Mouse (Mus musculus) neural tube, embryonic 14.5 days (tissue): Measurements from ENCODE around the gene Hoxb9. TPM values are rescaled to one million over a fixed set of nuclear protein-coding genes. Genes with fewer than 3 reads are reported as not detected.

Source experiments
- ATAC-seq: fragments of 200-750 bp; cut with Nextera tagmentation; 2 replicates; pipeline ENCODE4 v1.8.0; 2017; ENCODE audit warnings: low read depth, mild to moderate bottlenecking, moderate TSS enrichment, moderate library complexity
- H3K27ac ChIP-seq: fragments of 300-500 bp; sonication (generic); 2 replicates; pipeline ENCODE4 v1.5.1; 2014; ENCODE audit warnings: low read depth, mild to moderate bottlenecking, control low read depth, low read length, moderate library complexity, mixed read lengths
- H3K27me3 ChIP-seq: fragments of 300-500 bp; sonication (generic); 2 replicates; pipeline ENCODE4 v1.6.1; 2014; ENCODE audit warnings: low read length; ENCODE audit not compliant: control insufficient read depth, insufficient read depth
- H3K36me3 ChIP-seq: fragments of 300-500 bp; sonication (generic); 2 replicates; pipeline ENCODE4 v1.6.1; 2014; ENCODE audit warnings: low read length, mixed read lengths; ENCODE audit not compliant: control insufficient read depth, insufficient read depth
- H3K4me1 ChIP-seq: fragments of 300-500 bp; sonication (generic); 2 replicates; pipeline ENCODE4 v1.6.1; 2014; ENCODE audit warnings: low read length; ENCODE audit not compliant: control insufficient read depth, insufficient read depth
- H3K4me2 ChIP-seq: fragments of 300-500 bp; sonication (generic); 2 replicates; pipeline ENCODE4 v1.6.1; 2014; ENCODE audit warnings: mild to moderate bottlenecking, low read depth, low read length, control low read depth
- H3K4me3 ChIP-seq: fragments of 300-500 bp; sonication (generic); 2 replicates; pipeline ENCODE4 v1.5.1; 2014; ENCODE audit warnings: low read depth, low read length, control low read depth, mixed read lengths
- H3K9ac ChIP-seq: fragments of 300-500 bp; sonication (generic); replicated peaks from 2 replicates; pipeline ENCODE4 v1.6.1; 2014; ENCODE audit warnings: low read depth, mild to moderate bottlenecking, control low read depth, low read length, mixed read lengths
- H3K9me3 ChIP-seq: fragments of 300-500 bp; sonication (generic); 2 replicates; pipeline ENCODE4 v1.6.1; 2016; ENCODE audit warnings: low read length; ENCODE audit not compliant: control insufficient read depth
- WGBS: fragments of 180-500 bp; shearing (Covaris S2); extraction: QIAGEN DNeasy Blood & Tissue Kit; methylation state at CpG from one replicate; pipeline ENCODE4 v1.1.7; 2014; 5-methylcytosine and 5-hydroxymethylcytosine counted together
- polyA plus RNA-seq: library from polyadenylated mRNA; unstranded; fragments of >200 nt; fragmentation: Nextera tagmentation; extraction: Ambion mirVana; gene quantifications from 2 replicates; pipeline ENCODE4 v1.2.1, GENCODE M21; 2014

Gene Hoxb9
- polyA plus RNA-seq, 1 experiment from 2014 or later: 114 TPM

GRCm38 (mm10) chr11:96272024-96272921, 1.0 kb downstream of the Hoxb9 start:
- peak overlapping the region; percentile 100 for H3K9ac ChIP-seq

GRCm38 (mm10) chr11:96274428-96274827, 3.2 kb downstream of the Hoxb9 start:
- Histone ChIP-seq H3K4me3 (peak overlapping the region; percentile 95), H3K9ac (peak overlapping the region; percentile 100), H3K4me2 (peak overlapping the region; percentile 100), H3K27me3 (no peaks in the 10 kb centered on the region), H3K27ac (peak overlapping the region; percentile 100), H3K9me3 (no peaks in the 10 kb centered on the region), H3K4me1 (peaks cover 52% of the 10 kb centered on the region), H3K36me3 (no peaks in the 10 kb centered on the region)
- 16% methylated on average over 10 of the region's 10 CpGs for WGBS
- ATAC-seq: no peak

More at GRCm38 (mm10) chr11:96272024-96272921, 1.0 kb downstream of the Hoxb9 start:
- H3K27ac ChIP-seq: peak overlapping the region; percentile 100
- no peaks in the 10 kb centered on the region for H3K36me3 ChIP-seq
- H3K4me3 ChIP-seq: peak overlapping the region; percentile 95
- no peaks in the 10 kb centered on the region for H3K27me3 ChIP-seq
- H3K4me2 ChIP-seq: peak overlapping the region; percentile 100
- H3K4me1 ChIP-seq: peaks cover 55% of the 10 kb centered on the region
- peak; percentile 41 for ATAC-seq
- WGBS: 1% methylated on average over 48 of the region's 58 CpGs
- H3K9me3 ChIP-seq: no peaks in the 10 kb centered on the region

- H3K36me3 ChIP-seq: no peaks in the 10 kb centered on the region
- peak overlapping the region; percentile 100 for H3K27ac ChIP-seq
- WGBS: 8% methylated on average over 4 of the region's 4 CpGs
- peak overlapping the region; percentile 100 for H3K4me2 ChIP-seq
- H3K9me3 ChIP-seq: no peaks in the 10 kb centered on the region
- no peaks in the 10 kb centered on the region for H3K27me3 ChIP-seq
- H3K4me3 ChIP-seq: peak overlapping the region; percentile 95
- H3K9ac ChIP-seq: peak overlapping the region; percentile 100
- no peak for ATAC-seq
- peaks cover 55% of the 10 kb centered on the region for H3K4me1 ChIP-seq
Observed at GRCm38 (mm10) chr11:96275896-96276295, 4.6 kb downstream of the Hoxb9 start.

GRCm38 (mm10) chr11:96277151-96278044, 6.1 kb downstream of the Hoxb9 start:
- Histone ChIP-seq H3K27ac (peak overlapping the region; percentile 100), H3K4me2 (peak overlapping the region; percentile 100), H3K9ac (peak overlapping the region; percentile 100), H3K4me1 (peaks cover 62% of the 10 kb centered on the region), H3K36me3 (no peaks in the 10 kb centered on the region), H3K27me3 (no peaks in the 10 kb centered on the region), H3K9me3 (no peaks in the 10 kb centered on the region), H3K4me3 (peak overlapping the region; percentile 95)
- WGBS: under 1% methylated on average over 35 of the region's 35 CpGs
- ATAC-seq: no peak

GRCm38 (mm10) chr11:96278324-96278723, 7.1 kb downstream of the Hoxb9 start:
- peak overlapping the region; percentile 100 for H3K27ac ChIP-seq
- H3K9me3 ChIP-seq: no peaks in the 10 kb centered on the region
- 3% methylated on average over 14 of the region's 14 CpGs for WGBS
- peak overlapping the region; percentile 100 for H3K4me2 ChIP-seq
- H3K27me3 ChIP-seq: no peaks in the 10 kb centered on the region
- H3K36me3 ChIP-seq: no peaks in the 10 kb centered on the region
- H3K9ac ChIP-seq: peak overlapping the region; percentile 100
- peak overlapping the region; percentile 95 for H3K4me3 ChIP-seq
- H3K4me1 ChIP-seq: peaks cover 62% of the 10 kb centered on the region
- no peak for ATAC-seq

- WGBS: 0% methylated on average over 9 of the region's 9 CpGs
- H3K36me3 ChIP-seq: no peaks in the 10 kb centered on the region
- ATAC-seq: peak; percentile 72
- no peaks in the 10 kb centered on the region for H3K27me3 ChIP-seq
- H3K9me3 ChIP-seq: no peaks in the 10 kb centered on the region
- peaks cover 62% of the 10 kb centered on the region for H3K4me1 ChIP-seq
- H3K4me2 ChIP-seq: peak overlapping the region; percentile 100
- H3K27ac ChIP-seq: peak overlapping the region; percentile 100
- H3K9ac ChIP-seq: peak overlapping the region; percentile 100
- peak overlapping the region; percentile 95 for H3K4me3 ChIP-seq
Observed at GRCm38 (mm10) chr11:96278773-96279172, 7.5 kb downstream of the Hoxb9 start.

GRCm38 (mm10) chr11:96279421-96280233, 8.4 kb downstream of the Hoxb9 start:
- peak overlapping the region; percentile 100 for H3K9ac ChIP-seq
- peak overlapping the region; percentile 100 for H3K27ac ChIP-seq
- ATAC-seq: no peak
- H3K4me1 ChIP-seq: peaks cover 55% of the 10 kb centered on the region
- H3K4me3 ChIP-seq: peak overlapping the region; percentile 95
- H3K27me3 ChIP-seq: no peaks in the 10 kb centered on the region
- H3K36me3 ChIP-seq: peaks cover 5% of the 10 kb centered on the region; the same call in 1 of the 2 replicates
- peak overlapping the region; percentile 100 for H3K4me2 ChIP-seq
- no peaks in the 10 kb centered on the region for H3K9me3 ChIP-seq
- WGBS: 1% methylated on average over 31 of the region's 31 CpGs
